22 mouse cellular contexts compared by ENCODE assay signal in genomic region chr10:12716657-12717327, GRCm38 (mm10).
"Had no signal": no experiment of that assay in that cellular context is flagged by ENCODE, and none has a peak within 500 bp of the region (broad histone marks: within the 10 kb centered on the region; RNA-seq: fewer than 3 reads in every experiment).

No protein-coding gene starts in this region.

- H3K9ac ChIP-seq: forebrain, postnatal 0 days; heart, embryonic 13.5 days; heart, embryonic 15.5 days; hindbrain, embryonic 13.5 days; hindbrain, embryonic 15.5 days; limb, embryonic 13.5 days; limb, embryonic 15.5 days had no signal

- ATAC-seq: forebrain, postnatal 0 days; hindbrain, postnatal 0 days; intestine, postnatal 0 days had no signal

- H3K4me2 ChIP-seq: heart, embryonic 13.5 days; heart, embryonic 15.5 days; hindbrain, embryonic 13.5 days; hindbrain, embryonic 15.5 days; limb, embryonic 13.5 days; limb, embryonic 15.5 days had no signal

- H3K36me3 ChIP-seq: hindbrain, embryonic 13.5 days; hindbrain, embryonic 15.5 days had no signal

- H3K27me3 ChIP-seq: heart, embryonic 13.5 days; heart, embryonic 15.5 days; hindbrain, embryonic 13.5 days; hindbrain, embryonic 15.5 days; limb, embryonic 13.5 days; limb, embryonic 15.5 days had no signal

- H3K27ac ChIP-seq: heart, embryonic 10.5 days; heart, embryonic 13.5 days; heart, embryonic 15.5 days; hindbrain, embryonic 13.5 days; hindbrain, embryonic 15.5 days; hindbrain, postnatal 0 days; limb, embryonic 13.5 days; limb, embryonic 15.5 days had no signal

- H3K4me3 ChIP-seq: heart, embryonic 10.5 days; heart, embryonic 13.5 days; heart, embryonic 15.5 days; hindbrain, embryonic 13.5 days; hindbrain, embryonic 15.5 days; limb, embryonic 13.5 days; limb, embryonic 15.5 days had no signal

- H3K9me3 ChIP-seq: heart, embryonic 10.5 days; heart, embryonic 13.5 days; heart, embryonic 15.5 days; hindbrain, embryonic 13.5 days; hindbrain, embryonic 15.5 days; limb, embryonic 13.5 days; limb, embryonic 15.5 days had no signal

- DNase-seq: forebrain, postnatal 0 days; gastrocnemius, postnatal 14 days; gastrocnemius, postnatal 36 days; heart, adult 18-20 months; heart, postnatal 14 days; heart, postnatal 36 days; kidney, adult 18-20 months; kidney, adult 8-10 months; kidney, postnatal 10 days; kidney, postnatal 25 days; layer of hippocampus, adult 9-11 months; layer of hippocampus, postnatal 36 days; left cerebral cortex, postnatal 4 days had no signal

- H3K4me1 ChIP-seq: hindbrain, embryonic 13.5 days; hindbrain, embryonic 15.5 days; limb, embryonic 13.5 days; limb, embryonic 15.5 days had no signal
